8 mouse cellular contexts compared by ENCODE assay signal in the genomic region with DNA sequence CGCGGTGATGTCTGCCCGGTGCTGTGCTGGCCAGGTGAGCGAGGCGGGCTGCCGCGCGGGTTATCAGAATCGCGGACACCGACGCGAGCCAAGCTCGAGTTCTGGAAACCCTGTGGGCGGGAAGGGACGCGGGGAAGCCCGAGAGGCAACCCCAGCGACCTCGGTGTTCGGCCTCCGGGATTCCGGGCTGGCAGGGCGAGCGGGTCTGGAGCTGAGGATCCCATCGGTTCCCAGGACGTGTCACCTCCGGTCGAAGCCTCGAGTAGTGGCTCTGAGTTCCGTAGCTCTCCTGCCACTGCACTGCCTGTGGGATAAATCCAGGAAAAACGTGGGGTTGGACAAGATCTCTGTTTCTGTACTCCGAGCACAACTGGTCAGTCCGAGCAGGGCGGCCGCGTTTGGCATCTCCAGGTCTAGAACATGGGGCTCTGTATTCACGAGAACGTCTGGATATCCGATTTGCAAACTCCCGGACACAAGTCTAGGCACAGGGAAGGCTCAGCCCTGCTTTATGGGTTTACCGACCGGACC. TPM values are rescaled to one million over a fixed set of nuclear protein-coding genes. Genes with fewer than 3 reads are reported as not detected.
A peak's percentile ranks its signal among the peaks of the same experiment; 100 is the strongest.
DNase-seq lines count a peak whose midpoint lies in the region; ATAC-seq and TF ChIP-seq lines count a peak whose summit lies in the region.

No protein-coding gene starts in this region.

- peaks cover 21% of the 10 kb centered on the region for H3K4me1 ChIP-seq in forebrain, embryonic 12.5 days
- peaks cover 12% of the 10 kb centered on the region; the same call in 1 of the 2 replicates for H3K4me1 ChIP-seq in small intestine, adult 2 months (ENCODE audit: control insufficient read depth, insufficient read depth, insufficient read length, low read length)

- no peaks in the 10 kb centered on the region for H3K9me3 ChIP-seq in forebrain, embryonic 12.5 days

- peak; percentile 45 for DNase-seq in layer of hippocampus, adult 11-12 months (ENCODE audit: low spot score)
- DNase-seq in layer of hippocampus, adult 9-11 months: no peak
- DNase-seq in adipocyte (ENCODE audit: low spot score): peak; percentile 45
- DNase-seq in liver: peak; percentile 61
- DNase-seq in natural killer cell, adult 2 months (ENCODE audit: low spot score in 2 of 2): no peak
- no peak for DNase-seq in urinary bladder, adult 2 months (ENCODE audit: low spot score)

- peak overlapping the region; percentile 65 for H3K27ac ChIP-seq in forebrain, embryonic 12.5 days
- peak overlapping the region; percentile 51 for H3K27ac ChIP-seq in small intestine, adult 2 months (ENCODE audit: insufficient read depth, low read depth, low read length)

- peak overlapping the region; percentile 73 for H3K4me3 ChIP-seq in forebrain, embryonic 12.5 days (replicated peaks)
- peak overlapping the region; percentile 90 for H3K4me3 ChIP-seq in small intestine, adult 2 months (ENCODE audit: low read depth, low read length)

- ATAC-seq in forebrain, embryonic 12.5 days (ENCODE audit: low FRiP score): peak; percentile 54

- H3K27me3 ChIP-seq in forebrain, embryonic 12.5 days: peaks cover 12% of the 10 kb centered on the region
- no peaks in the 10 kb centered on the region for H3K27me3 ChIP-seq in small intestine, adult 2 months (ENCODE audit: control insufficient read depth, insufficient read depth, low read length)

- under 1% methylated on average over 43 of the region's 43 CpGs for WGBS in forebrain, embryonic 12.5 days
- under 1% methylated on average over 43 of the region's 43 CpGs for WGBS in small intestine, adult 2 months

- no peak for TF ChIP-seq POLR2A in small intestine, adult 2 months (IDR thresholded peaks at IDR 0.05; ENCODE audit: low read depth, low read length)

- TF ChIP-seq CTCF in small intestine, adult 2 months (IDR thresholded peaks at IDR 0.05; ENCODE audit: extremely low read depth, insufficient read length, insufficient replicate concordance, low read depth, low read length): no peak

- peak overlapping the region; percentile 95 for H3K4me2 ChIP-seq in forebrain, embryonic 12.5 days

- H3K36me3 ChIP-seq in forebrain, embryonic 12.5 days (replicated peaks): no peaks in the 10 kb centered on the region
- H3K36me3 ChIP-seq in small intestine, adult 2 months (ENCODE audit: control insufficient read depth, insufficient read depth, low read length): no peaks in the 10 kb centered on the region

- H3K9ac ChIP-seq in forebrain, embryonic 12.5 days: peak overlapping the region; percentile 69

RNA-seq across cellular contexts. Expression of gene Serinc5, which starts 0.4 kb away (rescaled TPM):
- 9.5 and 10.0 TPM in 2 replicates for polyA plus RNA-seq in forebrain, embryonic 12.5 days (2016; fragmentation: Nextera tagmentation; extraction: Ambion mirVana)
- 11.0 and 24.3 TPM in 2 replicates for polyA plus RNA-seq in small intestine, adult 2 months (2012; rRNA removed)
- 41.7 and 44.6 TPM in 2 replicates for polyA plus RNA-seq in urinary bladder, adult 2 months (2012; rRNA removed)

RNA-seq across cellular contexts. Expression of gene Spz1, which starts 35.3 kb away (rescaled TPM):
- not detected in 2 replicates for polyA plus RNA-seq in forebrain, embryonic 12.5 days (2016; fragmentation: Nextera tagmentation; extraction: Ambion mirVana)
- polyA plus RNA-seq in small intestine, adult 2 months (2012; rRNA removed): 0.08 TPM in 1 of 2 replicates, not detected in the other
- not detected in 2 replicates for polyA plus RNA-seq in urinary bladder, adult 2 months (2012; rRNA removed)

Comparison
In these comparisons a context has a peak if more than half of its experiments do, and no peak if none do; other contexts are left out.
1. DNase-seq: peak in layer of hippocampus, adult 11-12 months (single experiment), adipocyte (single experiment) and liver (single experiment); none in layer of hippocampus, adult 9-11 months (single experiment), natural killer cell, adult 2 months (0 of 2) and urinary bladder, adult 2 months (single experiment).